Mouse (Mus musculus) urinary bladder, postnatal 14 days (tissue): ENCODE results near the gene Tra2b.
"Not testable (repeated sequence)": the region's sequence is repeated elsewhere in the genome, so short reads cannot be mapped to it uniquely, and the experiment has no call there.

Experiments used
- DNase-seq: peaks from one replicate; pipeline ENCODE4 v3.0.0; 2021; ENCODE audit warnings: low spot score

The Tra2b gene

DNA sequence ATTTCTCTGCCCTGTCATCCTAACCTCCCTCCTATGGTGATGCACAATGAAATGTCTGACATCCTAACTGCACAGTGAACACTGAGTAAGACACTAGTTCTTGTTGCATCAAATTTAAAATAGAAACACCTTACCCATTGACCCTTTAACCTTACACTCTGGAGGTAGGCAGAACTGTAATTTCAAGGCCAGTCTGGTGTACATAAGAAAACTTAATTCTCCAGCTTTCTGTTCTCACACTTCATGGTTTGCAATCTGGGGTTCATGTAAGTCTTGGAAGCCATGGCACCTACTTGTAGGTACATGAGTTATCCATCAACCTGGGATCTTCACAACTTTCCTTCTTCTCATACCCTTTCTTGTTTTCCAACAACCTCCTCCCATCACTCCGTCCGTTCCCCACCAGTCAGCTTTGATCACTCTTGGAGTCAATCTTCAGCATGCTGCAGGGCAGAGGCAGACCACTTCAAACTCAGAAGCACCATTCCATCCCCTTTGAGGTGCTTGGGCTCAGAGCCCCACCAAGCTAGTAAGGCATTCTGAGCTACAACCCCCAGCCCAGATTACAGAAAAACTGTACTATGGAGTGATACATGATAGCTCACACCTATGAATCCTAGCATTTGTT, 23.5 kb downstream of the Tra2b start:
- no peak for DNase-seq

DNA sequence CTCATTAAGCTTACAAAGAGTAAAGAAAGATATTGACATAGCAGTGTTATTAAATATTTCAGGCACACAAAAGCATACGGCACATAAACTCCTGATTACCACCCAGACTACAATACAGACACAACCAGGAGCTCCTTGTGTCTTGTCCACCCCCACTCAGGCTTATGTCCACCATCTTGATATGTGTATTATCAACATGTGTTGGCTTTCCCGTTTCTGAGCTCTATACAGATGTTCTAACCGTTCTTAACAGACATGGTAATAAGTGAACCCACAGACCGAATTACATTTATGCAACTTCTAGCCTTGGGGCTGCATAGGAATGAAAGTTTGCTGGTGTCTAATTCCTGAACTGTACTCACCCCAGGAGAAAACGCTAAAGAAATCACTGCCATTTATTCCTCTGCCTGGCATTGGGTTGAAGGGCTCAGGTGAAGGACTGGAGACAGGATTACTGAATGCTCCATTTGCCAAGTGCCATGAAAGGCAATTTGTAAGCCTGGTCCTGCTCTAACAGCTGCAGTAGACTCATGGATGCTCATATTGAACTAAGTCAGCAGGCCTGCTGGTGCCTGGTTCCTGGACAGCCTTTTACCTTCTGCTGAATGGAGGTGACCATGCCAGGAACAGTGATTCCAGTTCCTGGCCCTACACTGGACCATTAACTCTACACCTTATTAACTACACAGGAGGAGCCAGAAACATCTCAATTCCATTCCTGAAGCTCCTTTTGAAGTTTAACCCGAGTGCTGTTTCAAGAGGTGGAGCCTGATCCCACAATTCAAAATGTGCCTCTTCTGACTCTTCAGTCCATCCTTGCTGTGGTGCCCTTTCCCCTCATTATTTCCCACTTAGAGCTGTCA, 24.2 kb downstream of the Tra2b start:
- no peak for DNase-seq

DNA sequence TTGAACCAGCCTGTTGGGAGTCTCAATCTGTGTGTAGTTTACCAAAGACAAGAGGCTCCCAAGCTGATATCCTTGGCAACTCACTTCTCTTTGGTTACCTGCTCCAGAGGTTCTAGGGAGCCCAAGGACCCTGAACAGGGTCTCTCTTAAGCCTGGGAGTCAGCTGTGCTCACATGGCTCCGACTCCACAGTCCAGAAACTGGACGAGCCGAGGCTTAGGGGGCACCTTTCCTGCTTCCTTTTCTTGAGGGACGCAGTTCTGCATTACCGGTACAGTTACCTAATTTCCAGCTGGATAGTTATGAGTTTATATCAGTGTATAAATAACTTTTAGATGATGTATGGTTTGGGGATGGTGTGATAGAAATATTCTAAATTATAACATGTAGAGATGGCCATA, 24.9 kb downstream of the Tra2b start:
- no peak for DNase-seq

DNA sequence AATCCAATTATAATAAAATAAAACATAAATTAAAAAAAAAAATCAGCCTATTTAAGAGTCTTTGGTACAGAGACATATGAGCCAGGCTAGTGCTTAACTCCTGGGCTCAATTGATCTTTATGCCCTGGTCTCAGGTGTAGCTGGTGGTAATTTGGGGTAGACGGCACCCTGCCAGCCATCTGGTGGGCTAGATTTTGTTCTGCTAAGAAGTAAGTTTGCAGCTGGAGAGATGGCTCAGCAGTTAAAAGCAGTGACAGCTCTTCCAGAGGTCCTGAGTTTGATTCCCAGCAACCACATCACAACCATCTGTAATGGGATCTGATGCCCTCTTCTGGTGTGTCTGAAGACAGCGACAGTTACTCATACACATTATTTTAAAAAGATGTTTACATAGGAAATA, 25.8 kb downstream of the Tra2b start:
- DNase-seq: no peak

DNA sequence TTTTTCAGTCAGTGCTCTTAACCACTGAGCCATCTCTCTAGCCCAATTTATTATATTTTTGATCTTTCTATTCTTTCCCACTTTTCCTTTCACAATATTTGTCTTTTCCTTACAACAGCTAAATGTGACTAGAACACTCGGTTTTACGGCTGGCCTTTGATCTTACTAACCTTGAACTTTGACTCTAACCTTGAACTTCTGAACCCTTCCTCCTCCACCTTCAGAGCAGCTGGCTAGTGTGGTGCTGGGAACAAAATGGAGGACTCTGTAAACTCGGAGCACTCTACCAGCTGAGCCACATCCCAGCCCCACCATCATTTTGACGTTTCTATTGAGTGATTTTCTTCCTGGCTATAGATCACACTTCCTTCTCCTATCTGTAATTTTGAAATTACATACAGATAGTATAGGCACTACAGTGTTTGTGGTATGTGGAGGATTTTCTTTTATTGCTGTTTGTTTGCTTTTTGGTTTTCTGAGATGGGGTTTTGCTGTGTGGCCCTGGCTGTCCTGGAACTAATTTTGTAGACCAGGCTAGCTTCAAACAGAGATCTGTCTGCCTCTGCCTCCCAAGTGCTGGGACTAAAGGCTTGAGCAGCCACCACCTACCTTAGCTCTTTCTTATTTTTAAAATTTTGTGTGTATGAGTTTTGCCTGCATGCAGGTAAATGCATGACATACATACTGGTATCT, 26.7 kb downstream of the Tra2b start:
- no peak for DNase-seq

DNA sequence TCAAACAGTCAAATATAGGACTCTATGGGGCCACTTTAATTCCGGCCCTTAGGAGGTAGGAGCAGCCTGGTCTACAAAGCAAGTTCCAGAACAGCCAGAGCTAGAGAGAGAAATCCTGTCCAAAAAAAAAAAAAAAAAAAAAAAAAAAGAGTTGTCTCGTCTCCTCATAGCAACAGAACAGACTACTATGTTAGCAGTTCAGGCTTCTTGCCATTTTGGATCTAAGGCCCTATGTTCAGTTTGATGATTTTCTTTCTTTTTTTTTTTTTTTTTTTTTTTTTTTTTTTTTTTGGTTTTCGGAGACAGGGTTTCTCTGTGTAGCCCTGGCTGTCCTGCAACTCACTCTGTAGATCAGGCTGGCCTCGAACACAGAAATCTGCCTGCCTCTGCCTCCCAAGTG, 27.4 kb downstream of the Tra2b start:
- not testable (repeated sequence) for DNase-seq

DNA sequence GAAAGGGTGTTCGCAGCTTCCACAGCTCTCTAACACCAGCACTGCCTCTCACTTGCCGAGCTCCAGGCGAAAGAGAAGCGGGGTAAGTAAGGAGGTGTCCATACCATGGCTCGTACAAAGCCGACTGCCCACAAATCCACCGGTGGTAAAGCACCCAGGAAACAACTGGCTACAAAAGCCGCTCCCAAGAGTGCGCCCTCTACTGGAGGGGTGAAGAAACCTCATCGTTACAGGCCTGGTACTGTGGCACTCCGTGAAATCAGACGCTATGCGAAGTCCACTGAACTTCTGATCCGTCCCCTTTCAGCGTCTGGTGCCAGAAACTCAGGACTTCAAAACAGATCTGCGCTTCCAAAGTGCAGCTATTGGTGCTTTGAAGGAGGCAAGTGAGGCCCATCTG, 29.0 kb downstream of the Tra2b start:
- DNase-seq: no peak

DNA sequence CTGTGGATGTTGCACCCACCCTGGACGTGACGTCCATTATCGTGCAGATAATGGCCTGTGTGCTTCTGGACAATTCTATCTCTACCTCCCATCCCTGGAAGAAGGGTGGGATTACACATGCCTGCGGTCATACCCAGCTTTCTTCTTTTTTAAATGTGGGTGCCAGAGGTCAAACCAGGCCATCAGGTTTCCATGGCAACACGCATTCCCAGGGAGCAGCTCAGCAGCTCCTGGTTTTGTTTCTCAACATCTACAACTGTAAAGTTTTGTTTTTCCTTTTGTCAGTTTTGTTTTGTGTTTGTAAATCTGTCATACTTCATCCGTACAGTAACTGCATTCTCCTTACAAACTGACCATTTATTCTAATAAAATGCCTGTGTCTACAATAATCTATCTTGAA, 31.3 kb downstream of the Tra2b start:
- no peak for DNase-seq

DNA sequence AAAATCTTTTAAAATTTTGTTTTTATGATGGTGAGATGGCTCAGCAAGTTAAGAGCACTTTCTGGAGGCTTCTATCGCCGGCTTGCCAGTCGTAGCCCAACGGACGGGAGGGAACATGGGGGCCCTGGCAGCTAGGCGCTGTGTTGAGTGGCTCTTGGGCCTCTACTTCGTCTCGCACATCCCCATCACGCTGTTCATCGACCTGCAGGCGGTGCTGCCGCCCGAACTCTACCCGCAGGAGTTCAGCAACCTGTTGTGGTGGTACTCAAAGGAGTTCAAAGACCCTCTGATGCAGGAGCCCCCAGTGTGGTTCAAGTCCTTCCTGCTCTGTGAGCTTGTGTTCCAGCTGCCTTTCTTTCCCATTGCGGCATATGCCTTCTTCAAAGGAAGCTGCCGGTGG, 35.5 kb downstream of the Tra2b start:
- DNase-seq: not testable (repeated sequence)

DNA sequence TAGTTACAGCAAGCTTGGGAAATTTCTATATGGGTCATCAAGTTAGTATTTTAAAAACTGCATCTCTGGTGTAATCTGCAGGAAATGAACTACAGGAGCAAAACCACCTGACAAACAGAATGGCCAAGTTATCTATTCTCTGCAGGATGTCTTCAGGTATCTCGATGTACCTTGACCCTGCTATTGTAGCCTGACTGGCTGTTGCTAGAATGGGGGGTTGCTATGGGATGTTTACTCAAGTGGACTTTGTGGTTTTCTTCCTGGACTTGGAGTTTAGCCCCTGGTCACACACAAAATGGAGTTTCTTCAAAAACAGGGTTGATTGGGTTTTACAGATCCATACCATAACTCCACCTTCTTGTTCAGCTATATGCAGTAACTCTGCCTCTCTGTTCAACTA, 62.3 kb downstream of the Tra2b start:
- DNase-seq: no peak

DNA sequence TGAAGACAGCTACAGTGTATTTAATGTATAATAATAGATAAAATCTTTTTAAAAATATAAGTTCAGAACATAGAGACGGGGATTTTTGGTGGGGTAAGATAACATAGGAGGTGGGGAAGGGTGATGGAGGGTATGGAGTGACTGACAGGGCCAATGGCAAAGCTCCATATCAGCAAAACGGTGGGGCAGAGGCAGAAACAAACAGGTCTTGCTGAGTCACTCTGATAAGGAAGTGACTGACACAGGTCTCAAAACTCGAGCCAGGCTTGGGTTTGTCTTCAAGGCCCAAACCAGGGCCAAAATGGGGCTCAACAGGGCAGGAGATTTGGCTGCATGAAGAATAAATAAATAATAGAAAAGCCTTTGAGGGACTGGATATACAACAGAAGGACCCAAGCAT, 63.9 kb downstream of the Tra2b start:
- DNase-seq: no peak

DNA sequence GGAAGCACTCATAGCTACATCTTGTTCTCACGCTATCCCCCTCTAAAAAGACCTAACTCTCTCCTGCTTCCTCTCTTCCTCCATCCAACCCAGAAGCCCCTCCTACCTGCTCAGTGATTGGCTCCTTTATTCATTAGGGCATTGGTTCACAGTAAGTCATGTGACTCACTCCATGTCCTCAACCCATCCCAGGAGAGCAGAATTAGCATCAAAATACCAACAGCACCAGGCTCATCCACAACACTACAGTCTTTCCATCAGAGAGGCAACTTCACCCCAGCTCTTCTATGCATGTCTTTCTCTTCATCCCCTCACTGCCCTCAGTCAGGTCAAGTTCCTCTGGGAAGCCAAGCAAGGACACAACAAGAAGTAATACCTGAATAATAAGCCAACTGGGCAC, 65.3 kb downstream of the Tra2b start:
- no peak for DNase-seq
